Mouse (Mus musculus) CD4-positive, CD25-positive, alpha-beta regulatory T cell, adult 4 months (primary cell): Measurements from ENCODE around the gene Lcn12. TPM values are rescaled to one million over a fixed set of nuclear protein-coding genes. Genes with fewer than 3 reads are reported as not detected.

ENCODE experiments used
- ATAC-seq: one replicate; pipeline ENCODE4 v1.8.0; 2017
- polyA plus RNA-seq, 2 experiments: library from polyadenylated mRNA; unstranded; fragments of 100-300 nt; shearing (Covaris generic); gene quantifications; one replicate each; pipeline ENCODE4 v1.2.1; 2017

Gene Lcn12
- polyA plus RNA-seq, 2 experiments from 2014 or later, result not detected

DNA sequence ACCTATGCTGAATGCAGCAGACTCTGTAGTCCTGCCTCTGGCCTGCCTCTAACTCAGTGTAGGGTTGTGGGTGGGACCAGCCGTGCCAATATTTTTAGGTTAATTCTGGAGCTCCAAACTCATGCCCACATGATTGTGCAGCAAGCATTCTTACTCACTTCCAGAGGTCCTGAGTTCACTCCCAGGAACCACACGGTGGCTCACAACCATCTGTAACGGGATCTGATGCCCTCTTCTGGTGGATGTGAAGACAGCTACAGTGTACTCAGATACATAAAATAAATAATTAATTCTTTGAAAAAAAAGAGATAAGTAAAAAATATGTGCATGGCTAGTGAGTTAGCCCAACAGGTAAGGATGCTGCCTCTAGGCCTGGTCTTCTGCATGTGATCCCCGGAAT is 2.8 kb upstream of the Lcn12 start:
- ATAC-seq, result no peak

DNA sequence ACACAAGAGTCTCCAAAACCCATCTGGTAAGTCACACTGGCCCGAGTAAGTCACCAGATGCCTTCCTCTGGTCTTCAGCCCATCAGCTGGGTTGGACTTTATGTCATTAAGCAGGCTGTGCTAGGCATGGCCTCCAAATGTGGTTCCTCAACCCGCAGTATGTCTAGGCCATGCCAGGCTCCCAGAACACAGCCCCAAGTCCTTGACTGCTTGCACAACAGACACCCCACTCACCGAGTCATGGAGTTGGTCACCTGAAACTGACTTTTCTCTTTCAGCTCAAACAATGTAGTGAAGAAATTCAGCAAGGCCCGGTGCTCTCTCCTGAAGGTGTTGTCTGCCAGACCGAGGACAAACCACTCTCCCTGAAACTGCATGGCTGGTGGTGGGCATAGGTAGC is 723 bp downstream of the Lcn12 start:
- no peak for ATAC-seq

DNA sequence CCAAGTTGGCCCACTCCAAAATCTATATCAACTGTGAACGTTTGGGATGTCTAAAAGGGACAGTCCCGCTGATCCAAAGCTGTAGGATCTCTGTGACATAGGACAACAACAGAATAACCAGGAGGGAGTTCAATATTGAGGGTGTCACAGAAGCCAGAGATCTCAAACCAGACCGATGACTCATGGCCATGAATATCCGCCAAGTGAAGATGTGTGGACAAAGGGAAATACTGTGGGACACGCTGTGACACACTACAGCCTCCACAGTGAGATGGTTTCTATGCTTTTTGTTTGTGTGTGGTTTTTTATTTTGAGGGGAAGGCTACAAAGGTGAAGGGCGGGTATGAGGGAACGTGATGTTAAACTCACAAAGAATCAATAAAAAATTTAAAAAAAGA is 5.0 kb downstream of the Lcn12 start:
- no peak for ATAC-seq

DNA sequence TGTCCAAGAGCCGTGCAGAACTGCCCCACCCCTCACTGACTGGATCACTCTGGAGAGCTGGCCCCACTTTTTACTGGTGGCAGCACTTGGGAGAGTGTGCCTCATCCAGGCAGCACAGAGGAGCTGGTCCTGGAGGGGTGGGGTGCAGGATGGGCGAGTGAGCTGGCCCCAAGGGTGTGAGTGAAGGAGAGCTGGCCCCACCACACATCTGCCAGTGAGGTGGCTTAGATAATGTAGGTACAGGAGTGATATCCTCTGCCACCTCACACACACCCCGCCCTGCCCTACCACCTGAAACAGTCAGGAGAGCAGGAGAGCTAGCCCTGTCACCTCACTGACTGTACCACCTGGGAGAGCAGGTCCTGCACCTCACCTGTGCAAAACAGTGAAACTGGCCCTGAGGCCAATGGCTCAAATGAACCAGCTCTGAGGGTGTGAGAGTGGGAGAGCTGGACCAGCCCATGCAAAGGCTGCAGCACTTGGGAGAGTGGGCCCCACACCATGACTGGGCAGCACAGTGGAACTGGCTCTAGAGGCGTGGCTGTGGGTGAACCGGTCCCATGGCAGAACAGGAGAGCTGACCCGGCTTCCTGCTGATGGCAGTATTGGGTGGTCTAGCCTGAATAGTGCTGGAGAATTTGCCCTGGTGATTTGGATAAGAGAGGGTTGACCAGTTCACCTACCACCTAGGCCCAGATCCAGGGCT is 5.6 kb downstream of the Lcn12 start:
- no peak for ATAC-seq

DNA sequence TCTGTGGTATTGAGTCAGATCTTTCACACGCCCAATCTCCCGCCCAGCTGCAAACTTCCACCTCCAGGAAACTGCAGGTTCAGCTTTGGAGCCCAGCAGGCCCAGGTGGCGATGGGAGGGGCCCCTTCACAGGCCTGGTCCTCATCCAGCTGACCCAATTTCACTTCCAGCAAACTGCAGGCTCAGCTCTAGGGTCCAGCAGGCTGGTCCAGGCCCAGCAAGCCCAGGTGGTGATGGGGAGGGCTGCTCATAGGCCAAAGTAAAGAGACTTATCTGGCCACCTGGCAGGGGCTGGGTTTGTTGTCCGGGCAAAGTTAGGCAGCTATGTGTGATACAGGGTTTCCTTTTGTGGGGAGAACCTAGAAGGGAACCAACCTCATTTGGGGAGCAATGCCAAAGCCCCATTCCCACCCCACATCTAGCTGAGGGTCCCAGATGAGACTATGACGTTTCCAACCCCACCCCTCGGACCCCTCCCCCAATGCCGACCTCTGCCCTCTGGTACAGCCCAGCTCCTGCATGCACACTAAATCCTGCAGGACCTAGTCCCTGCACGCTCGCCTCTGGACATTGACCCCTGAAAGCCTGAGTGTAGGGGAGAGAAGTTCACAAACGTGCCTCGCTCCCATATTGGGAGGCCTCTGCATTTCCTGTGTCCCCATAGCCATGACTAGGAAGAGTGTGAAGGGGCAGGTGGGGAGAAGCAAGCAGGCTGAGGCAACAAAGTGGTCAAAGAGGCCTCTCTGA is 8.6 kb downstream of the Lcn12 start:
- no peak for ATAC-seq

DNA sequence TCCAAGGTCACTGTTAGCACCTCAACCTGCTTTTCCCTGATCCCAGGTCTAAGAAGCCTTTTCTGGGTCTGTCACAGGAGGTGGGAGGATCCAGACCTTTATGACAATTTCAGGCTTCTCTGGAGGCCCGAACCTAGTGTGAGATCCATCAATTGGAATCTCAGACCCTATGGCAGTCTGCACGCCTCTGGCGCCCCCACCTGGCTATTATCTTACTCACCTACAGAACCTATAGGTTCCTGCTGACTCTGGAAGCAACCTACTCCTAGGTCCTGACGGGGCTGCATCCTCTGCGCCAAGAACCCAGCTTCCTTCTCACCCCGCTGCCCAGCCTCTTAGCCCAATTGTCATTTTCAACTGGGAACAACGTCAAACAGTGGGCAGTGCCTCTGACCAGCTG is 10.7 kb downstream of the Lcn12 start:
- peak; percentile 97 for ATAC-seq

DNA sequence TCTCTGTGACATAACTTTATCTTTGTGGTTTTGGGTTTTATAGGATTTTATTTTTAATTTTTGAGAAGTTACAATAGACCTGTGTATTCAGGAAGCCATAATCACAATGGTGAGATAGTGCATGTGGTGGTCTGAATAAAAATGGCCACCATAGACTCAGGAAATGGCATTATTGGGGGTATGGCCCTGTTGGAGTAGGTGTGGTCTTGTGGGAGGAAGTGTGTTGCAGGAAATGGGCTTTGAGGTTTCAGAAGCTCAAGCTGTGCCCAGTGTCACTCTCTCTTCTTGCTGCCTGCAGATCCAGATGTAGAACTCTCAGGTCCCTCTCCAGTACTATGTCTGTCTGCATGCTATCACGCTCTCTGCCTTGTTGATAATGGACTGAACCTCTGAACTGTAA is 13.2 kb downstream of the Lcn12 start:
- no peak for ATAC-seq

DNA sequence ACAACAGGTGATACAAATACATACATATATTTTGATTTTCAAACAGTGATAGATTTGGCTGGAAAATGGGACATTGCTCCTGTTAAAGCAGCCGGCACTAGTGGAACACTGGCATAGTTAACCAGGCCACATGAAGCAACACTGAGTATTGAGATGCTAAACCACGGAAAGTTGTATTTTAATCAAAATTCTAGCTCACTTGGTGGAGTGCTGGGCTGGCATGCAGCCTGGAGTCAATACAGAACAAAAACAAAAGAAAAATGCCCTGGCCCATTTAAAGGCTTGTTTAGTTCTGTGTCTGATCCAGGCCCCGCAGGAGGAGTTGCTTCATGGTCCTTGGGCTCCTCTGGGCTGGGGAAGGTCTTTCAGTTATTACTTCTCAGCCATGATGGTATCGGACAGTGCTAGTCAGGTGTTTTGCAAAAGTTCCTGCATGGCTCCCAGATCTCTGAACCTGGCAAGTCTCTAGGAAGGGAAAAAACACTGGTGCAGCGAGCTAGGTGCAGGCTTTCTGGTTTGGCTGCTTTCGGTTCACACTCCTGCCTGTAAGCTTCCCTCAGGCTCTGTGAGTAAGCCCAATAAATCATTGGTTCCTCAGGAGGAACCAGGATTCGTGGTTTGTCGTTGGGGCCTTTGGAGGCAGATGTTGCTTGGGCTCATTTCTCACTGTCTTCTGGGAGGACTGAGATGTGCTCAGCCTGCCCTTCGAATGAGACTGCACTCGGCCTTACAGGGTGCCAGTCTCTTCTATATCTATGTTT is 14.0 kb downstream of the Lcn12 start:
- ATAC-seq, result no peak

DNA sequence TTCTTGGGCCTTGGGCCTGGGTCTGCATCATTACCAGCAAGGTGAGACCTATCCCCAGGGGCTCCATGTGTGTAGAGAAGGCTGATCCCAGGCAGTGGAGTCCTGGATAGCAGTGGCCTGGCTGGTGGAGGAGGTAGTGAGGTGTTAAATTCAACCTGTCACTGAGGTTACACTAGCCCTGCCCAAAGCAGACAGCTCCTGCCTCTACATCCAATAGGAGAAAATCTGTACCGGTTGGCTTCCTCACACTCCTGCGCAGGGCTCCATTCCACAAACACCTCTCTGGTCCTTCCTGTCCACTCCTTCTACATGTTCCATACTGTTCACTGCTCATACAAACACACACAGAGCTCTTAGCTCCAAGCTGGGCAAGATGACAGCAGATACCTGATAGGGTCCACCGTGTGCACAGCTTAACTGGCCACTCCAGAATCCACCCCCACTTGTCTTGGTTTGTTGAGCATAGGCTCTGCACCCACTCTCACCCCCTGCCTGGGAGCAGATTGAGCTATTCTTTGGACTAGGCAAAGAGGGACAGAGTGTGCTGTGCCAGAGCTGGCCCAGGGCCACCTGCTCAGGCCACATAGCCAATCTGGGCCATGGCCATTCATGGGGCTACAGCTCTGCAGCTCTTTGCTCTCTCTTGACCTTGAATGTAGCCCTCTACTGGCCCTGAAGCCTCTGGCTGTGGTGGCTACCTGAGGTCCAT is 15.6 kb downstream of the Lcn12 start:
- ATAC-seq, result no peak

DNA sequence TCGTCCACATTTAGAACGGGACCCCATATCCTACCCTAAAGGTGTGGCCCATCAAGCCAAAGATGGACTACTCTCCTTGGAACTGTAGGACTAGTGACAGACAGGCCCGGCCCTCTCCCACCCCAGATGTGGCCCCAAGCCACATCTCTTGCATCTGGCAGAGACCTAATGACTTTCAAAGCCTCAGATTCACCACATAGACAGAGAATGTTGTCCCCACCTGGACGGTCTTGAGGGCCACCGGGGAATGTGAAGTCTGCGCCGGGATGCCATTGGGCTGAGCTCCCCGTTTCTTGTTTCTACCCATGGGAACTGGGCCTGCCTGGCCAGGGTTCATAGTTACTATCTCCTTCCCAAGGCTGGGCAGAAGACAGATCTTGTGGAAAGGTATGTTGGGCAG is 16.2 kb downstream of the Lcn12 start:
- ATAC-seq, result no peak

DNA sequence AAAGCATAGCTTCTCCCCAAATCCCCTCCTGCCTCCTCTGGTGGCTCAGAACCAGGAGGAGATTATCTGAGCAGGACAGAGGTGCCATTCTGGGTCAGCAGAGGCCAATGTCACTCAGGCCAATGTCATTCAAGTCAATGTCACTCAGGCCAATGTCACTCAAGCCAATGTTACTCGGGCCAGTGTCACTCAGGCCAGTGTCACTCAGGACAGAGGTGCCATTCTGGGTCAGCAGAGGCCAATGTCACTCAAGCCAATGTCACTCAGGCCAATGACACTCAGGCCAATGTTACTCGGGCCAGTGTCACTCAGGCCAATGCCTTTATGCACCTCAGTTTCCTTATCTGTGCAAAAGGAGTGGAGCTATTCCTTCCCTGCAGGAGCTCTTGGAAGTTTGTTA is 21.2 kb downstream of the Lcn12 start:
- ATAC-seq, result no peak

DNA sequence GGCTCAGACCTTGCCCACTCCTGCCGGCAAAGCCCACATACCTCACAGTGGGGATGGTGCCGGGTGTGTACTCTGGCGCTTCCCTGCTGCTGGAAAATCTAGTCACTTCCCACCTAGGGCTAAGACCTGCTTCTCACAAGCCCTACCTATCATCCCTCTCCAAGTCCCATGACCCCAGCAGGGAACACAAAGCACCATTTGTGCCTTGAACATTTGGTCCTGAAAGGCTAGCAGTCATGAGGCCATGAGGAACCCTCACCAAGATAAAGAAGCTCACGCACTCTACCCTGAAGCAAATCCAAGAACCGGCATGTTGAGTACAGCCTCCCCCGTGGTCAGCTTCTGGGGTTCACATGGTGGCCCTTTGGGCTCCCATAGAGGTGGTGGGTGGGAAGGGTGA is 23.7 kb downstream of the Lcn12 start, which contains the start of gene Ptgds:
Gene Ptgds, minus strand, starts transcription at position 78 of the 400 bp plus-strand sequence.
- no peak for ATAC-seq

DNA sequence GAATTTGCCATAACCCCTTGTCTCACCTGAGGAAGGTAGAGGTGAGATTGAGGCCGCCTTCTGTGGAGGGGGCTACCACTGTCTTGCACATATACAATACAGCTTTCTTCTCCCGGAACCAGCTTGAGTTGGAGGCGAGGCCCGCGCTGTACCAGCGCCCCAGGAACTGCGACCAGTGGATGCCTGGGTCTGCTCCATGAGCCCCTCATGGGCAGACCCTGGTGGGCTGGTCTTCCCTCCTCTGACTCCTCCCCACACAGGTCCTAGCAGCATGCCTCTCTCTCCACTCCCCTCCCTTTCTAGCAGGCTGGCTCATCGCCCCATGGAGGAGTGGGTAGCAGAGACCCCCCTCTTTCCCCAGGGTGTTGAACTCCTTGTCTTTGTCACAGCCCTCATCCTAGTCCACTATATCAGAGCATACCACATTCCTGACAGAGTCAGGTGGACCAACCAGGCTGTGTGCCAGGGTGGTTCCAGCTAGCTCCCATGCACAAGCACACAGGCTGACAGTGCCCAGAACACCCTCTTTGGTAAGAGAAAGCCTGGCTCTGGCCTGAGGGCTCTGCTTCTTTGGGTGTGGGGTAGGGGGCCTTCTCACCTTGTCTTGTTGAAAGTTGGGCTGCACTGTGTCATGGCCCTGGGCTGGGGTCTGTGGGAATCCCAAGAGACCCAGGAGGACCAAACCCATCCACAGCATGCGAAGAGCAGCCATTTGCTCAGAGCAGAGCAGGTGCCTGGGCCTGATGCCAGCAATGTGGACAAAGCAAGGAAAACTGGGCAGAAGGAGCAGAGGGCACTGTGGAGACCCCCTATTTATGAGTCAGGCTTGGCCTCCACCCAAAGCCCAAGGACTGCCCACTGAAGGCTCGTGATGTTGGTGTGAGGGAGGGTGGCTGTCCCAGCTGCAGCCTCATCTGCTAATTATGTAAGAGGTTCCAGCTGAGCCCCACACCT is 24.5 kb downstream of the Lcn12 start:
- no peak for ATAC-seq

DNA sequence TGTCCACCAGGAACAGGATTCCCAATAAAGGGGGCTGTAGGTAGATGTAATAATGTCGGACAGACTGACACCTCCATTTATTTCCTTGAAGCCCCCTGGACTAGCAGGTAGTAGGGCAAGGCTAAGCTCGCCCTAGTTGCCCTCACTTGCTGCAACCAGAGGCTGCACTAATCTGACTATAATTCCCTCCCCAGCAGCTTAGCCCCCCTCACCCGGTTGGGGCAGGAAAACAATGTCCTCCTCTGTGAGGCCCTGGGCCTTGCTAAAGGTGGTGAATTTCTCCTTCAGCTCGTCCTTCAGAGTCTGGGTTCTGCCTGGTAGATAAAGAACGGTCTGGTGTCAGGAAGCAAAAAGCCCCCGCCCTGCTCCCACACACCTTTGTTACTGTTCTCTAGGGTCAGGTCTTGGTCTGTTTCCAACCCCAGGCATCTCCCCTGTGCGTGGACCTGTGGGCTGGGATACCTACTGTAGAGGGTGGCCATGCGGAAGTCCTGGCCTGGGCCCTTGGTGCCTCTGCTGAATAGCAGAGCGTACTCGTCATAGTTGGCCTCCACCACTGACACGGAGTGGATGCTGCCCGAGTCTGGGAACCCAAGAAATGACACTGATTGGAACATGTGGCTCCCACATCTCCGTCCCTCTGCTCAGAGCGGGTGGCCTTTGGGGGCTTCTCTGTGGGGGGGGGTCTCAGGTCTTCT is 26.0 kb downstream of the Lcn12 start:
- ATAC-seq, result no peak

DNA sequence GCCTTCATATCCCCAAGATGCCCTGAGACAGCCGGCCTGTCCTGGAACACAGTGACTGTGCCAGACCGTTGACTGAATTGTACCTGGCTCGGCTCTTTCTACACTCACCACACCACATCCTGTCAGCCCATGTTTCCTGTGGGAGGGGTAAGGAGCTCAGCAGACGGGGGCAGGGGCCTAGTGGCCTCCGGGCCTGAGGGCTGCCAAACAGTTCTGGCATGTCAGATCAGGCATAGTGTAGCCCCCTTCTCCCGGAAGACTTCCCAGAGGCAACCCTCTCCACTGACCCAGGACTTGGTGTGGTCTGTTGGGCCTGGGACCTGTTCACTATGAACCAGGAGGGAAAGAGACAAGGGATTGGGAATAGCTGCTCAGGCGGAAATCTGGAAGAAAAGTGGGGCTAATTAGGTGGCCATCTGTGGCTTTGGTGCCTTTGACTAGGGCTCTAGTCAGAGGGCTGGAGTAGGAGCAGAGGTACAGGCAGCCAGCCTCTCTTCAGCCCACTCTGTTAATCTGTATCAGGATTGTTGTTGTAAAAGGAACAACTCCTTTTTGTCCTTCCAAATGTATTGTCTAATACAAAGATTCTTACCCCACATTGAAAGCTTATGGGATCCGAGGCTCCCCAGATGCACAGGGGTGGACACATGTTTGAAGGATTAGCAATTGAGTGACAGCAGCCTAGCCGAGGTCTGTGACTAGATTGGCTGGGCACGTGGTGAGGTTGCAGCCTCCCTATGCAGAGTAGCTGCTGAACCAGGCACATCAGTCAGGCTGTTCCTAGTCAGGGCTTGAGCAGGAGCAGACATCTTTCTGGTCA is 27.7 kb downstream of the Lcn12 start:
- peak; percentile 85 for ATAC-seq

DNA sequence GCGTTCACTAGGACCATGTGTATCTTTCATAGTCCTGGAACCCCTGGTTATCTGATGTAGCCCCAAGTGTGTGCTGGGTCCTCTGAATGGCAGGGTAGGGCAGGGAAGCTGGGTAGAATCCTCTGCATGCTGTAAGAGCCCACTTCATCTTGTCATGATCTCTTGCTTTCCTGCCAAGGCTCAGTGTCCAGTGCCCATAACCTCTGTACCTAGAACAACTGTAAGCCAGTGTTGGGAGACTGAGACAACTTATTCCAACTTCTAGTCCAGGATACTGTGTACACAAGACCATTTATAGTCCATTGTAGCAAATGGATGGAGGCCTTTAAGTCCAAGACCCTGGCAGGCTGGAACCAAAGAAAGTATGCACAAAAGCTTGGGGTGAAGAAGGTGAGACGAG is 28.5 kb downstream of the Lcn12 start:
- ATAC-seq, result no peak

DNA sequence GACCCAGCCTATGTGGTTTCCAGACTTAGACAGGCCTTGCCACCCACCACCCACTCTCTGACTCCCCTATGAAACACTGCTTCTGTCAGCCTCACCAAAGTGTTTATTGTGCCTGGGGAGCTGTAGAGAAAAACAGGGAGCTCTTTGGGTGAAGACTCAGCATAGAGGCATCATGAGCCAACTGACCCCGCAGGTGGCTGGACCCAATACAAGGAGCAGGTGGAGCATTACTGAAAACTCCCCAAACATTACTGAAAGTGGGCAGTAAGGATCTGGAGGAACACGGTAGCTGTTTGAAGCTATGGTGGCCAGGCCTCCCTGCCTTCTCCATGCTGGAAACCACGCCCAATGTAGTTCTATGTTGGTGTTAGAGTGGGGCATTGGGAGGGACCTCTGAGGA is 30.1 kb downstream of the Lcn12 start:
- no peak for ATAC-seq

DNA sequence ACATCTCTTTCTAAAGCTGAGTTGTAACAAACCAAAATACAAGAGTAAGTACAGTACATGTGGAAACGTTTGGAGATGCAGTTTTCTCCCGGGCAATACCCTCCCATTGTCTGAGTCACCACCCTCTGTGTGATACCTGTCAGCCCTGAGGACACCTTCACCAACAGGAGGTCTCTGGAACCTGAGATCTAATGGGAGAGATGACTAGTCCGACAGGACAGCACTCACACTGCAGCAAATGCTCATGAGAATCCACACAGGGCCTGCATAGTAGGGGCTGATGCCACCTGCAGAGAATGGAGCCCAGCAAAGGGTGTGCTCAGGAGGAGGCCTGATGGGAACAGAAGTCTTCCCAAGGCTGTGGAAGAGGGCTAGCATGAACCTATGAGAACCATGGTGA is 32.3 kb downstream of the Lcn12 start:
- no peak for ATAC-seq

DNA sequence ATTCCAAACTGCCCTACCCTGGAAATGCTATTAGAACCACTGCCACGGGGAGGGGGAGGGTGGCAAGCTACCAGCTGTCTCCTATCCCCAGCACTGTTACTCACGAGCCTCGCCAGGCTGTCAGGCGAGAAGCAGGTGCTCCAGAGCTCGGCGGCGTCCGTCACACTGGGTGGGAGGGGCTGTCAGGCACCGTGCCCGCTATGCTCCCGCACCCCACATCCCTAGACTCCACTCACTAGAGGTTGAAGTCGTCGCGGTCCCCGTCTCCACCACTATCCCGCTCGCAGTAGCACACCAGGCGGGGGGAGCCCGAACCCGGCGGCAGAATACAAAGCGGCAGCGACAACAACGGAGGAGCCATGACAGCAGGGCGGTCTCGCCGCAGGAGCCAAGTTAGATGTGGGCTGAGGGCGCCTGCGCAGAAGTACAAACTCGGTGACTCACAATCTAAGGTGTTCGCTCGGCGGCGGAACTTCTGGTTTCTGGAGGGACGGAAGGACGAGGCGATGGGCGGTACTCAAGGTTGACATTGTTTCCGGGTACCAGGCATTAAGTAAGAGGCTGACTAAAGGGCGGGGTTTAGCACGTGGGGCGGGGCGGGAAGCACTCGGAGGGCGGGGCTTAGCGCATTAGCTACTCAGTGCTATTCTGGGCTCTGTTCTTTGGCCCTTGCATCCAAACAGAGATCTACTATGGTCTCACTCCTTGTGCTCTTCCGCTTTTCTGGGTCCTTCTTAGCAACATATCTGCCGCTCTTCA is 33.0 kb downstream of the Lcn12 start, which contains the start of gene Paxx:
Gene Paxx, minus strand, starts transcription at position 544 of the 759 bp plus-strand sequence.
- peak; percentile 88 for ATAC-seq
